Mouse (Mus musculus): Measurements from ENCODE around the gene Mboat2.

DNA sequence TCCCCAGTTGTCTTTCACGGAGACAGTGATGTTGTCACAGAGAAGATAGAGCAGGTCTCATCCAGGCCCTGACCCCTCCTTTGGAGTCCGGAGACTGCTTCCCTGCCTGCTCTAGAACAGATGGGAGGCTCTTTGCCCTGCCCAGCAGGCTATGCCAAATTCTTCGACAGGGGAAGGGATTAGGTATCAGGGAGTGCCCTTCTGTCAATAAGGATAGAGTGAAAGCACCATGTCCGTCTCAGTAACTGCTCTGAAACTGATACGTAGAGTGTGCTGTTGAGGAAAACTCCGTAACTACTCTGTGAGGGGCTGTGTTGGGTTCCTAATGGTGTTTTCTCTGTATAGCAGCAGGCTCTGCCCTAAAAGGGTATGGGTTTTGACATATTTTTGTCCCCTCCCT, 101.4 kb downstream of the Mboat2 start:
- no peak for TF ChIP-seq CTCF (IDR thresholded peaks at IDR 0.05; ENCODE audit: insufficient read depth, low read depth, low read length)
- no peak for TF ChIP-seq POLR2A (IDR thresholded peaks at IDR 0.05; ENCODE audit: insufficient read depth, low read depth, low read length)
